Mouse (Mus musculus): ENCODE data around the gene Tmtc1. TPM values are rescaled to one million over a fixed set of nuclear protein-coding genes. Genes with fewer than 3 reads are reported as not detected.

The Tmtc1 gene
- total RNA-seq, 1 experiment, result 5.8 TPM

DNA sequence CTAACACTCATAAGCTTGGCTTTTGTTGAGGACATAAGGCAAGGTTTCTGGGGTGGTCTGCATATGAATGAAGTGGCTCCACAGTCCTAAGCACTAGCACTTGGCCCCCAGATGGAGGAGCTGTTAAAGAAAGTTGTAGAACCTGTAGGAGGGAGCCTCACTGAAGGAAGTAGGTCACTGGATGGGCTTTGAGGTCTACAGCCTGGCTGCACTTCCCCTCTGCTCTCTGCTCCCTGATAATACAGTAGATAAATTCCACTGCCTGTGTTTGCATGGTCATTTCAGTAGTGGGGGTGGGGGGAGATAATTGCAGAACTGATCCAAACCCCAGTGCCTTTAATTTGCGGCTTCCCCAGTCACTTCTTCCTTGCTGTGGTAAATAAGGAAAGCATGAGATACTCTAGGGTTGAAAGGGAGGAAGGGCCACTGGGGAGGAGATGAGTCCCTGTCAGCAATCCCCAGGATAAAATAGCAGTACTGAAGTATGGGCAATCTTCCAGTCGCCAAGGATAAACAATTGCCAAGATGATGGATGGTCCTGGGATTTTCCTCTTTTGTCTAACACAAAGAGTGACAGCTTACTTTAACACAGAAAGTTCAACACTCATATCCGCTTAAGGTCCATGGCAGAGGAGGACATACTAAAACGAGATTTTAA, 160.8 kb downstream of the Tmtc1 start:
- no peak overlapping the region for H3K4me3 ChIP-seq (ENCODE audit: insufficient read depth in 1 of 2, low read depth in 1 of 2, low read length in 2 of 2, poor library complexity in 1 of 2, severe bottlenecking in 1 of 2)
- H3K9ac ChIP-seq (ENCODE audit: insufficient read depth, low read depth, low read length, poor library complexity, severe bottlenecking), result no peak overlapping the region
- H3K27ac ChIP-seq (ENCODE audit: insufficient read depth, low read depth, low read length, poor library complexity, severe bottlenecking), result no peak overlapping the region
- no peaks in the 10 kb centered on the region for H3K36me3 ChIP-seq (ENCODE audit: control insufficient read depth, insufficient read depth, low read length, poor library complexity, severe bottlenecking)
- in situ Hi-C loops (cut with MboI; ENCODE audit: low sequenced_read_pairs in 2 of 2, unreplicated experiment in 2 of 2), result no loop called here
- no peak for DNase-seq (ENCODE audit: low read depth, low spot score)
- no peaks in the 10 kb centered on the region for H3K4me1 ChIP-seq (ENCODE audit: control insufficient read depth in 2 of 2, insufficient read depth in 2 of 2, low read length in 2 of 2, poor library complexity in 1 of 2)
- TF ChIP-seq CHD2 (IDR thresholded peaks at IDR 0.05; ENCODE audit: low read depth, low read length) (no peak), HCFC1 (IDR thresholded peaks at IDR 0.05; ENCODE audit: borderline replicate concordance, insufficient read depth, low read length) (no peak), ZNF384 (IDR thresholded peaks at IDR 0.05; ENCODE audit: low read depth, low read length) (no peak), MAFK (IDR thresholded peaks at IDR 0.05; ENCODE audit: insufficient read depth, low read depth, low read length) (no peak), ZC3H11A (IDR thresholded peaks at IDR 0.05; ENCODE audit: borderline replicate concordance, low read depth, low read length) (no peak)
- no peaks in the 10 kb centered on the region for H3K9me3 ChIP-seq (ENCODE audit: control insufficient read depth, insufficient read depth, low read depth, low read length)

- Histone ChIP-seq H3K4me3 (ENCODE audit: insufficient read depth in 1 of 2, low read depth in 1 of 2, low read length in 2 of 2, poor library complexity in 1 of 2, severe bottlenecking in 1 of 2) (no peak overlapping the region), H3K4me1 (ENCODE audit: control insufficient read depth in 2 of 2, insufficient read depth in 2 of 2, low read length in 2 of 2, poor library complexity in 1 of 2) (no peaks in the 10 kb centered on the region), H3K9me3 (ENCODE audit: control insufficient read depth, insufficient read depth, low read depth, low read length) (no peaks in the 10 kb centered on the region), H3K9ac (ENCODE audit: insufficient read depth, low read depth, low read length, poor library complexity, severe bottlenecking) (no peak overlapping the region), H3K36me3 (ENCODE audit: control insufficient read depth, insufficient read depth, low read length, poor library complexity, severe bottlenecking) (no peaks in the 10 kb centered on the region), H3K27ac (ENCODE audit: insufficient read depth, low read depth, low read length, poor library complexity, severe bottlenecking) (no peak overlapping the region)
- in situ Hi-C loops (cut with MboI; ENCODE audit: low sequenced_read_pairs in 2 of 2, unreplicated experiment in 2 of 2), result no loop called here
- DNase-seq (ENCODE audit: low read depth, low spot score), result no peak
- TF ChIP-seq ZC3H11A (IDR thresholded peaks at IDR 0.05; ENCODE audit: borderline replicate concordance, low read depth, low read length), result no peak
- TF ChIP-seq HCFC1 (IDR thresholded peaks at IDR 0.05; ENCODE audit: borderline replicate concordance, insufficient read depth, low read length), result no peak
- TF ChIP-seq MAFK (IDR thresholded peaks at IDR 0.05; ENCODE audit: insufficient read depth, low read depth, low read length), result no peak
- TF ChIP-seq CHD2 (IDR thresholded peaks at IDR 0.05; ENCODE audit: low read depth, low read length), result no peak
- no peak for TF ChIP-seq ZNF384 (IDR thresholded peaks at IDR 0.05; ENCODE audit: low read depth, low read length)
Observed at GRCm38 (mm10) chr6:148279240-148279639, 164.9 kb downstream of the Tmtc1 start.

- H3K9ac ChIP-seq (ENCODE audit: insufficient read depth, low read depth, low read length, poor library complexity, severe bottlenecking), result no peak overlapping the region
- H3K36me3 ChIP-seq (ENCODE audit: control insufficient read depth, insufficient read depth, low read length, poor library complexity, severe bottlenecking), result no peaks in the 10 kb centered on the region
- in situ Hi-C loops (cut with MboI; ENCODE audit: low sequenced_read_pairs in 2 of 2, unreplicated experiment in 2 of 2), result no loop called here
- DNase-seq (ENCODE audit: low read depth, low spot score), result no peak
- no peaks in the 10 kb centered on the region for H3K4me1 ChIP-seq (ENCODE audit: control insufficient read depth in 2 of 2, insufficient read depth in 2 of 2, low read length in 2 of 2, poor library complexity in 1 of 2)
- TF ChIP-seq CHD2 (IDR thresholded peaks at IDR 0.05; ENCODE audit: low read depth, low read length), result no peak
- TF ChIP-seq HCFC1 (IDR thresholded peaks at IDR 0.05; ENCODE audit: borderline replicate concordance, insufficient read depth, low read length), result no peak
- no peak for TF ChIP-seq ZC3H11A (IDR thresholded peaks at IDR 0.05; ENCODE audit: borderline replicate concordance, low read depth, low read length)
- no peak for TF ChIP-seq ZNF384 (IDR thresholded peaks at IDR 0.05; ENCODE audit: low read depth, low read length)
- TF ChIP-seq MAFK (IDR thresholded peaks at IDR 0.05; ENCODE audit: insufficient read depth, low read depth, low read length), result no peak
- H3K4me3 ChIP-seq (ENCODE audit: insufficient read depth in 1 of 2, low read depth in 1 of 2, low read length in 2 of 2, poor library complexity in 1 of 2, severe bottlenecking in 1 of 2), result no peak overlapping the region
- H3K27ac ChIP-seq (ENCODE audit: insufficient read depth, low read depth, low read length, poor library complexity, severe bottlenecking), result no peak overlapping the region
- H3K9me3 ChIP-seq (ENCODE audit: control insufficient read depth, insufficient read depth, low read depth, low read length), result no peaks in the 10 kb centered on the region
Observed at GRCm38 (mm10) chr6:148276418-148276817, 167.8 kb downstream of the Tmtc1 start.

GRCm38 (mm10) chr6:148275046-148275445, 169.1 kb downstream of the Tmtc1 start:
- H3K9me3 ChIP-seq (ENCODE audit: control insufficient read depth, insufficient read depth, low read depth, low read length), result no peaks in the 10 kb centered on the region
- H3K9ac ChIP-seq (ENCODE audit: insufficient read depth, low read depth, low read length, poor library complexity, severe bottlenecking), result no peak overlapping the region
- no peak for TF ChIP-seq CHD2 (IDR thresholded peaks at IDR 0.05; ENCODE audit: low read depth, low read length)
- TF ChIP-seq ZNF384 (IDR thresholded peaks at IDR 0.05; ENCODE audit: low read depth, low read length), result no peak
- no peaks in the 10 kb centered on the region for H3K36me3 ChIP-seq (ENCODE audit: control insufficient read depth, insufficient read depth, low read length, poor library complexity, severe bottlenecking)
- no peak overlapping the region for H3K4me3 ChIP-seq (ENCODE audit: insufficient read depth in 1 of 2, low read depth in 1 of 2, low read length in 2 of 2, poor library complexity in 1 of 2, severe bottlenecking in 1 of 2)
- in situ Hi-C loops (cut with MboI; ENCODE audit: low sequenced_read_pairs in 2 of 2, unreplicated experiment in 2 of 2), result no loop called here
- DNase-seq (ENCODE audit: low read depth, low spot score), result no peak
- H3K4me1 ChIP-seq (ENCODE audit: control insufficient read depth in 2 of 2, insufficient read depth in 2 of 2, low read length in 2 of 2, poor library complexity in 1 of 2), result no peaks in the 10 kb centered on the region
- H3K27ac ChIP-seq (ENCODE audit: insufficient read depth, low read depth, low read length, poor library complexity, severe bottlenecking), result no peak overlapping the region

DNA sequence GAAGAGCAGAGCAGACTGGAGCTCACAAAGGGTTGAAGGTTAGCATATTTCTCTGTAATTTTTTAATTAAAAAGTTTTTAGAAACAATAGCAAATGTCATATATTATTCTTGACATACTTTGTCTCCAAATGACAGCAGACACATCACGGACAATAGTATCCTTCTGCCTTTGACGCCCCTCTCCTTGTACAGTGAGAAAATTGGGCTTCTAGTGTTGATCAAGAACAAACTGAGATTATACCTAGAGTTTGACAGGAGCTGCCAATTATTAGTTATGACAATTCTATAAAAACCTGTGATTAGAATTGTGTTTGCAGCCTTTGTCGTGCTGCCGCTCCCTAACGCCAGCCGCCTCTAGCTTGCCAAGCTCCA, 183.5 kb downstream of the Tmtc1 start:
- Histone ChIP-seq H3K9me3 (ENCODE audit: control insufficient read depth, insufficient read depth, low read depth, low read length) (no peaks in the 10 kb centered on the region), H3K4me3 (ENCODE audit: insufficient read depth in 1 of 2, low read depth in 1 of 2, low read length in 2 of 2, poor library complexity in 1 of 2, severe bottlenecking in 1 of 2) (no peak overlapping the region), H3K27ac (ENCODE audit: insufficient read depth, low read depth, low read length, poor library complexity, severe bottlenecking) (no peak overlapping the region), H3K4me1 (ENCODE audit: control insufficient read depth in 2 of 2, insufficient read depth in 2 of 2, low read length in 2 of 2, poor library complexity in 1 of 2) (no peaks in the 10 kb centered on the region), H3K36me3 (ENCODE audit: control insufficient read depth, insufficient read depth, low read length, poor library complexity, severe bottlenecking) (no peaks in the 10 kb centered on the region), H3K9ac (ENCODE audit: insufficient read depth, low read depth, low read length, poor library complexity, severe bottlenecking) (no peak overlapping the region)
- no peak for TF ChIP-seq HCFC1 (IDR thresholded peaks at IDR 0.05; ENCODE audit: borderline replicate concordance, insufficient read depth, low read length)
- TF ChIP-seq ZC3H11A (IDR thresholded peaks at IDR 0.05; ENCODE audit: borderline replicate concordance, low read depth, low read length), result no peak
- no peak for TF ChIP-seq MAFK (IDR thresholded peaks at IDR 0.05; ENCODE audit: insufficient read depth, low read depth, low read length)
- no peak for TF ChIP-seq ZNF384 (IDR thresholded peaks at IDR 0.05; ENCODE audit: low read depth, low read length)
- TF ChIP-seq CHD2 (IDR thresholded peaks at IDR 0.05; ENCODE audit: low read depth, low read length), result no peak
- in situ Hi-C loops (cut with MboI; ENCODE audit: low sequenced_read_pairs in 2 of 2, unreplicated experiment in 2 of 2), result no loop called here
- DNase-seq (ENCODE audit: low read depth, low spot score), result no peak

Measured in ES-E14 (cell line).